Mouse (Mus musculus) embryonic facial prominence, embryonic 10.5 days (tissue): ENCODE data around the gene Tchp. TPM values are rescaled to one million over a fixed set of nuclear protein-coding genes. Genes with fewer than 3 reads are reported as not detected.

Experiments
- DNase-seq: peaks from one replicate; pipeline ENCODE4 v3.0.0-alpha.2; 2017; ENCODE audit warnings: low spot score
- H3K27ac ChIP-seq: fragments of 300-500 bp; sonication (generic); replicated peaks from 2 replicates; pipeline ENCODE4 v1.5.1; 2016; ENCODE audit warnings: mild to moderate bottlenecking
- H3K27me3 ChIP-seq: fragments of 300-500 bp; sonication (generic); replicated peaks from 2 replicates; pipeline ENCODE4 v1.6.1; 2016; ENCODE audit warnings: low read depth, mild to moderate bottlenecking; ENCODE audit not compliant: poor library complexity, severe bottlenecking
- H3K36me3 ChIP-seq: fragments of 300-500 bp; sonication (generic); replicated peaks from 2 replicates; pipeline ENCODE4 v1.6.1; 2016; ENCODE audit warnings: mild to moderate bottlenecking, moderate library complexity
- H3K4me1 ChIP-seq: fragments of 300-500 bp; sonication (generic); 2 replicates; pipeline ENCODE4 v1.6.1; 2016
- H3K4me3 ChIP-seq: fragments of 300-500 bp; sonication (generic); 2 replicates; pipeline ENCODE4 v1.5.1; 2016; ENCODE audit warnings: mild to moderate bottlenecking, moderate library complexity
- H3K9me3 ChIP-seq: fragments of 300-500 bp; sonication (generic); 2 replicates; pipeline ENCODE4 v1.6.1; 2016; ENCODE audit warnings: mild to moderate bottlenecking
- WGBS: fragments of 180-500 bp; shearing (Covaris S2); methylation state at CpG from one replicate; pipeline ENCODE4 v1.1.7; 2016; 5-methylcytosine and 5-hydroxymethylcytosine counted together
- polyA plus RNA-seq: library from polyadenylated mRNA; unstranded; fragments of >200 nt; fragmentation: Nextera tagmentation; extraction: Ambion mirVana; gene quantifications from 2 replicates; pipeline ENCODE4 v1.2.1, GENCODE M21; 2016

The Tchp gene
- polyA plus RNA-seq, 1 experiment from 2014 or later: 20.7 TPM

- no peaks in the 10 kb centered on the region for H3K9me3 ChIP-seq
- no peaks in the 10 kb centered on the region for H3K27me3 ChIP-seq
- no peak for DNase-seq
- H3K4me1 ChIP-seq: no peaks in the 10 kb centered on the region
- peaks cover 91% of the 10 kb centered on the region for H3K36me3 ChIP-seq
- 93% methylated on average over 4 of the region's 4 CpGs for WGBS
- H3K4me3 ChIP-seq: no peak overlapping the region
- H3K27ac ChIP-seq: no peak overlapping the region
Measured at GRCm38 (mm10) chr5:114746886-114747285, 39.3 kb downstream of the Tchp start.

- Histone ChIP-seq H3K9me3 (no peaks in the 10 kb centered on the region), H3K4me1 (no peaks in the 10 kb centered on the region), H3K36me3 (peaks cover 91% of the 10 kb centered on the region), H3K27me3 (no peaks in the 10 kb centered on the region), H3K4me3 (no peak overlapping the region), H3K27ac (no peak overlapping the region)
- DNase-seq: no peak
- WGBS: 93% methylated on average over 5 of the region's 5 CpGs
Measured at GRCm38 (mm10) chr5:114747521-114747920, 40.0 kb downstream of the Tchp start.

GRCm38 (mm10) chr5:114750325-114750724 is 42.8 kb downstream of the Tchp start:
- H3K9me3 ChIP-seq: no peaks in the 10 kb centered on the region
- no peaks in the 10 kb centered on the region for H3K4me1 ChIP-seq
- 88% methylated on average over 10 of the region's 10 CpGs for WGBS
- H3K36me3 ChIP-seq: peaks cover 91% of the 10 kb centered on the region
- no peak for DNase-seq
- H3K27me3 ChIP-seq: no peaks in the 10 kb centered on the region
- no peak overlapping the region for H3K27ac ChIP-seq
- no peak overlapping the region for H3K4me3 ChIP-seq

GRCm38 (mm10) chr5:114752397-114752796 is 44.8 kb downstream of the Tchp start:
- Histone ChIP-seq H3K4me3 (no peak overlapping the region), H3K27me3 (no peaks in the 10 kb centered on the region), H3K36me3 (peaks cover 91% of the 10 kb centered on the region), H3K27ac (no peak overlapping the region), H3K4me1 (no peaks in the 10 kb centered on the region), H3K9me3 (no peaks in the 10 kb centered on the region)
- no peak for DNase-seq
- WGBS: 92% methylated on average over 10 of the region's 10 CpGs

GRCm38 (mm10) chr5:114753384-114753783 is 45.8 kb downstream of the Tchp start:
- WGBS: 90% methylated on average over 12 of the region's 12 CpGs
- peaks cover 89% of the 10 kb centered on the region for H3K36me3 ChIP-seq
- no peak overlapping the region for H3K4me3 ChIP-seq
- DNase-seq: no peak
- H3K27ac ChIP-seq: no peak overlapping the region
- H3K27me3 ChIP-seq: no peaks in the 10 kb centered on the region
- H3K4me1 ChIP-seq: no peaks in the 10 kb centered on the region
- no peaks in the 10 kb centered on the region for H3K9me3 ChIP-seq

GRCm38 (mm10) chr5:114759536-114760090 is 52.1 kb downstream of the Tchp start:
- peaks cover 93% of the 10 kb centered on the region for H3K36me3 ChIP-seq
- no peak for DNase-seq
- no peaks in the 10 kb centered on the region for H3K27me3 ChIP-seq
- WGBS: 89% methylated on average over 5 of the region's 5 CpGs
- H3K27ac ChIP-seq: no peak overlapping the region
- H3K4me3 ChIP-seq: no peak overlapping the region
- H3K4me1 ChIP-seq: no peaks in the 10 kb centered on the region
- H3K9me3 ChIP-seq: no peaks in the 10 kb centered on the region

- Histone ChIP-seq H3K27ac (no peak overlapping the region), H3K4me3 (no peak overlapping the region), H3K4me1 (no peaks in the 10 kb centered on the region), H3K36me3 (peaks cover 91% of the 10 kb centered on the region), H3K9me3 (no peaks in the 10 kb centered on the region), H3K27me3 (no peaks in the 10 kb centered on the region)
- WGBS: 88% methylated on average over 8 of the region's 8 CpGs
- DNase-seq: no peak
Measured at GRCm38 (mm10) chr5:114761980-114762379, 54.4 kb downstream of the Tchp start.

GRCm38 (mm10) chr5:114764812-114765735 is 57.5 kb downstream of the Tchp start:
- Histone ChIP-seq H3K4me3 (no peak overlapping the region), H3K9me3 (no peaks in the 10 kb centered on the region), H3K27ac (no peak overlapping the region), H3K27me3 (no peaks in the 10 kb centered on the region), H3K4me1 (peaks cover 3% of the 10 kb centered on the region; the same call in 1 of the 2 replicates), H3K36me3 (peaks cover 68% of the 10 kb centered on the region)
- WGBS: 91% methylated on average over 18 of the region's 18 CpGs
- DNase-seq: no peak

GRCm38 (mm10) chr5:114766686-114767085 is 59.1 kb downstream of the Tchp start:
- Histone ChIP-seq H3K9me3 (no peaks in the 10 kb centered on the region), H3K4me3 (no peak overlapping the region), H3K36me3 (peaks cover 52% of the 10 kb centered on the region), H3K27me3 (no peaks in the 10 kb centered on the region), H3K4me1 (peaks cover 6% of the 10 kb centered on the region), H3K27ac (no peak overlapping the region)
- WGBS: 94% methylated on average over 8 of the region's 8 CpGs
- no peak for DNase-seq

GRCm38 (mm10) chr5:114767185-114767584 is 59.6 kb downstream of the Tchp start:
- Histone ChIP-seq H3K27ac (no peak overlapping the region), H3K4me3 (no peak overlapping the region), H3K9me3 (no peaks in the 10 kb centered on the region), H3K4me1 (peaks cover 11% of the 10 kb centered on the region), H3K36me3 (peaks cover 47% of the 10 kb centered on the region), H3K27me3 (no peaks in the 10 kb centered on the region)
- 93% methylated on average over 7 of the region's 7 CpGs for WGBS
- no peak for DNase-seq

- peaks cover 21% of the 10 kb centered on the region for H3K36me3 ChIP-seq
- no peaks in the 10 kb centered on the region for H3K9me3 ChIP-seq
- peaks cover 25% of the 10 kb centered on the region for H3K4me1 ChIP-seq
- no peak overlapping the region for H3K27ac ChIP-seq
- no peaks in the 10 kb centered on the region for H3K27me3 ChIP-seq
- WGBS: 92% methylated on average over 8 of the region's 8 CpGs
- no peak overlapping the region for H3K4me3 ChIP-seq
- DNase-seq: no peak
Measured at GRCm38 (mm10) chr5:114769786-114770185, 62.2 kb downstream of the Tchp start.

- WGBS: 78% methylated on average over 8 of the region's 8 CpGs
- H3K27ac ChIP-seq: no peak overlapping the region
- DNase-seq: no peak
Measured at GRCm38 (mm10) chr5:114771796-114772195, 64.2 kb downstream of the Tchp start.

More at GRCm38 (mm10) chr5:114771796-114772195, 64.2 kb downstream of the Tchp start:
- peaks cover 37% of the 10 kb centered on the region for H3K4me1 ChIP-seq
- peak overlapping the region; percentile 82 for H3K4me3 ChIP-seq
- H3K9me3 ChIP-seq: no peaks in the 10 kb centered on the region
- no peaks in the 10 kb centered on the region for H3K27me3 ChIP-seq
- 0 out of 2 replicates have a peak, but pooled peaks cover 3% of the 10 kb centered on the region for H3K36me3 ChIP-seq
